Mouse (Mus musculus) brain, embryonic 14.5 days (tissue): ENCODE results near the gene Pex11b. TPM values are rescaled to one million over a fixed set of nuclear protein-coding genes. Genes with fewer than 3 reads are reported as not detected.
"Not testable (repeated sequence)": the region's sequence is repeated elsewhere in the genome, so short reads cannot be mapped to it uniquely, and the experiment has no call there.

Experiments
- DNase-seq: peaks from one replicate; pipeline ENCODE4 v3.0.0-alpha.2; 2011; ENCODE audit warnings: low read depth
- CTCF ChIP-seq: fragments of 200-500 bp; IDR thresholded peaks from 2 replicates; pipeline ENCODE4 v1.5.1; 2012; ENCODE audit warnings: inconsistent platforms, mild to moderate bottlenecking, moderate library complexity, borderline replicate concordance; ENCODE audit not compliant: insufficient read depth, insufficient read length; ENCODE audit errors: extremely low read depth
- POLR2A ChIP-seq: fragments of 200-500 bp; IDR thresholded peaks from 2 replicates; pipeline ENCODE4 v1.6.1; 2012; ENCODE audit warnings: mild to moderate bottlenecking, inconsistent platforms, borderline replicate concordance; ENCODE audit not compliant: poor library complexity, insufficient read depth, insufficient read length, severe bottlenecking; ENCODE audit errors: extremely low read depth
- polyA plus RNA-seq: library from polyadenylated mRNA; depleted of rRNA; stranded (reverse); fragments of >200 nt; gene quantifications from 2 replicates; pipeline ENCODE4 v1.2.3, GENCODE M21; 2012

The Pex11b gene
- polyA plus RNA-seq, 1 experiment, result 46.1 TPM

DNA sequence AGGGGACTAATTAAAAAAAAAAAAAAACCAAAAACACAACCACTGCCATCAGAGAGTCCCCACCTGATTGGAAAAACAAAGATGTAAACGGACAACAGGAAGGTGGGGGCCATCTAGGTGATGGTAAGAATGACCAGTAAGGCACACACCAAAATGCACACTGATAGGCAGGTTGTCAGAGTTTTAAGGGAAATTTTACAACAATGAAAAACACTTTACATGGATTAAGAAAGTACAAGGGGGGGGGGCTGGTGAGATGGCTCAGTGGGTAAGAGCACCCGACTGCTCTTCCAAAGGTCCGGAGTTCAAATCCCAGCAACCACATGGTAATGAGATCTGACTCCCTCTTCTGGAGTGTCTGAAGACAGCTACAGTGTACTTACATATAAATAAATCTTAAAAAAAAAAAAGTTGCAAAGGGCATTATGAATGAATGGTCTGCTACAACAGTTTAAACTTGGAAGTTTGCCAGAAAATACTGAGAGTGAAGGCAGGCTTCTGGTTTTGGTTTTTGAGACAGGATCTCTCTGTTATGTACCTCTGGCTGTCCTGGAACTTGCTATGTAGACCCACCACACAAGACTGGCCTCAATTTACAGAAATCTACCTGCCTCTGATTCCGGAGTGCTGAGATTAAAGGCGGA, 33.4 kb downstream of the Pex11b start:
- no peak for DNase-seq
- TF ChIP-seq CTCF (no peak), POLR2A (no peak)

DNA sequence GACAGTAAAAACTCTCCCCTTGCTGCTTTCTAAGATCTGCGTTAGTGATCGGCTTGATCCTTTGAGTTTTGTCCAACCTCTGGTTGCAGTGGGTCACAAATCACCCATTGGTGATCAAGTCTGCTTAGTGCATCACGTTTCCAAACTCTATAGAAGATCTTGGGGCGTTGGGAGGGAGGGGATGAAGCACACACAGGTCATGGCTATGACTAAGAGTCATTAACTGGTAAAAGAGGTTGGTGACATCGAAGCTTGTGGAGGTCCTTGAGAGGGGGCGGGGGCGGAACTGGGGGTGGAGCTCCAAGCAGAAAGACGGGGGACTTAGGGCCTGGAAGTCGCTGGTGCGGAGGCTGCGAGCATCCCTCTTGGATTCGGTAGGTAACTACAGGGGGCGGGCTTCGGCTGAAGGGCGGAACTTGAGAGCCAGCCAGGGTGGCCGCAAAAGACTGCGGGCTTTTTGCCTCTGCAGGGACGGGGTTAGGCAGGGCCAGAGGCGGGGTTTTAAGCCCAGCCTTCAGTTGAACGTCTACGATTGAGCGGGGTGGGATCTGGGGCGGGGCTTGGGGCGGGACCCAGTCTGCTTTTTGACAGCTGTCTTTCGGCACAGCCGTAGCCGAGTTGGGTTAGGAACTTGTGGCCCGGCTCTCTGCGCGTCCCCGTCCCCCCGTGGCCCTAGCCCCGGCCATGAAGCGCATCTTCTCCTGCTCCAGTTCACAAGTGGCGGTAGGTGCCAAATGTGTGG, 34.7 kb downstream of the Pex11b start, which contains the start of gene Ankrd35:
TSS of gene Ankrd35 (plus strand) at position 405 of the 742 bp plus-strand sequence.
- TF ChIP-seq CTCF, result peak; percentile 25; the same call in 1 of the 2 replicates
- TF ChIP-seq POLR2A, result no peak
- DNase-seq, result peak; percentile 88

DNA sequence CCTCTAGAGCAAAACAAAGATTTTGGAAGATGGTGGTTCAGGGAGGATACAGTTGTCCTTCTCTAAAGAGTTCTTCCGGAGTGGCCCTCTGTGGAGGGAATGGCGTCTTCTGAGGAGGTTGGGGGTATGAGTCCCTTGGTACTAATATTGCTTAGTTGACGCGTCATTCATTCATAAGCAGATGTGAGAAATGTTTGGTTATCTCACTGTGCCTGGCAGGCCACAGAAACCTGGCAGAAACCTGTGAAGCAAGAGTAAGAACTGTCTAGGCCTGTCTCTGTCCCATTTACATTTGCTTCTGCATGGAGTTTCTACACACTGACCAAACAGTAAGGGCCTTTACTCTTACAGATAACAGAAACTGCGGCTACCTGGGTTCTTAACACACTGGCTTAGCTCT, 36.3 kb downstream of the Pex11b start:
- TF ChIP-seq CTCF (no peak), POLR2A (no peak)
- DNase-seq, result no peak

DNA sequence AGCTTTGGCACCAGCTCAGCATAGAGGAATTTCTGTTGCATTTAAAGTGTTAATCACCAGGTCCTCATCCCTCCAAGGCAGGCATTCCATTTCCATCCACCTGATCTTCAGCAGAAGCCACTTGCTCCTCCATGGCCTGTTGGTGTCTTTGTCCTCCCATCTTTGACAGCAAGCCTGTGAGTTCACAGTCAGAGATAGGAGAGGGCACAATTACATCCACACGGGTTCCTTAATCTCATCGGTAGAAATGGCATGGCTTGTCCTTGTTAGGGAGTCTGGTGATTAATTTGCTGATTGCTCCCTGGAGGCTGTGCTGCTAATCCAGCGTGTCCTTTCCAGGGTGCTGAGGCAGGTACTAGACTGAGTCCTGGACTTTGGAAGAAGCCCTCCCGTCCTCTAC, 38.3 kb downstream of the Pex11b start:
- no peak for DNase-seq
- TF ChIP-seq POLR2A, result no peak

DNA sequence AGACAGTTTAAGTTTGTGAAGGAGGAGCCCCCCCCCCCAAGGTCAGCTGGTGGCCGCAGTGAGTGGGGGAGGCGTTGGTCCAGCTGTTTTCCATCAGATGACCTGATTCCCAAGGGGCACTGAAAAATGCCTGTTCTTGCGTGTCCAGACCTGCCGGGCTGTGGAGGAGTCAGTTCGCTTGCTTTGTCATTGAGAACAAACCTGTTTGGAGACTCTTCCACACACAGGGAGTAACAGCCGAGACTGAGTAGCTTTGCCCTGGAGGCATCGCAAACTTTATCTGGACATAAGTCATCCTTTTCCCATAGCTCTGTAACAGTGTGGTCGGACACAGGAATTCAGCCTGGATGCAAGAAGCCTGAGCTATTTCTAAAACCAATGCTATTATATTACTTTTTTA, 39.3 kb downstream of the Pex11b start:
- no peak for DNase-seq
- no peak for TF ChIP-seq POLR2A
- TF ChIP-seq CTCF, result no peak

DNA sequence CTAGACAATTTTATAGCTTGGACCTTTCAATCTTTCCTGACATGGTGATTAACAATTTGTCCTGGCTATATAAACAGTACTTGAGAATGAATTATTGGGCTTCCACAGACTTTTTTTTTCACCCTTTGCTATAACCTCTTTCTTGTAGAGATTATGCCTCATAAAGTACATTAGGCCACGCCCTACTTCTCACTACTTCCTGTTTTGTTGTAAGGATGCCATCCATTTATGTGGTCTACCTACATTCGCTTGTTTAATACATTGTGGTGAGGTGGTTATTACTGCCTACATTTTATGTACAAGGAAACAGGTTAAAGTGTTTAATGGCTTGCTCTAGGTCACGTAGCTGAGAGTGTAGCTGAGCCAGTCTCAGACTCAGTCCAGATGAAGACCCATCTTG, 40.0 kb downstream of the Pex11b start:
- TF ChIP-seq CTCF, result no peak
- no peak for TF ChIP-seq POLR2A

DNA sequence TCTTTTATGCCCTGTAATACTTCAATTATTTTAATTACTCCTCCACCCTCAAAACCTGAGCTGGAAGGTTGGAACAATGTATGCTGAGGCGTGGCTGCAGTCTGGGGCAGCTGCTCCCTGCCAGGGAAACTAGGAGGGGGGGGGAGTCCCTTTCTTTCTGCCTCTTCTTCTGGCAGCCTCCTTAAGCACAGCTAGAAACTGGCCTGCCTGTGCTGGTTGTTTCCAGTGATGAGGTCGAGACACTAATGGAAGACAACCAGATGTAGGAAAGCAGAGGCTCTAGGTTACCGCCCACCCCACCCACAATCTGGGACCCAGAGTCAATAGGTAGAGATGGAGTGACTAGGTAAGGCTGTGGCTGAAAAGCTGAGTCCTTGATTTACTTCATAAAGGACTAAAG, 40.5 kb downstream of the Pex11b start:
- DNase-seq, result peak; percentile 25

More for the DNA sequence above, 40.0 kb downstream of the Pex11b start:
- DNase-seq, result no peak

GRCm38 (mm10) chr3:96678456-96678855, 43.3 kb downstream of the Pex11b start:
- DNase-seq, result no peak
- TF ChIP-seq CTCF, result no peak
- no peak for TF ChIP-seq POLR2A

More for the DNA sequence above, 40.5 kb downstream of the Pex11b start:
- no peak for TF ChIP-seq POLR2A
- TF ChIP-seq CTCF, result no peak

DNA sequence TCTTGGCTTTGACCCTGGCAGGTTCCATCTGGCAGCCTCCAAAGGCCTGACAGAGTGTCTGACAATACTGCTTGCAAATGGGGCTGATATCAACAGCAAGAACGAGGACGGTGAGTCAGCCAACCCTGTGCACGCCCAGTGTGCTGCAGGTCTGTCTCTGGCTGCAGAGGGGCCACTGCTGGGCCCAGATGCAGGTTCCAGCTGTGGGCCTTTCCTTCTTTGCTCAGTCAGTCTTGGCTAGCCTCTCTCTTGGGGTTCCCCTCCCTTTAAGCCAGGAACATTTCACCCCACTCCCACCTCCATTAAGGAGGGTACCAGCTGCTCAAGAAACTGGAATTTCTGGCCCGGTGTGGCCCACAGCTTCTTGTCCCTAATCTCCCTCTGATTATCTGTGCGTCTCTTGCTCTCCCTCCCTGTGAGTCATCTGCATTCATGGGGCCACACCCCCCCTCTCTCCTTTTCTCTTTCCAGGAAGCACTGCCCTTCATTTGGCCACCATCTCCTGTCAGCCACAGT, 44.0 kb downstream of the Pex11b start:
- no peak for DNase-seq
- TF ChIP-seq POLR2A (no peak), CTCF (no peak)

DNA sequence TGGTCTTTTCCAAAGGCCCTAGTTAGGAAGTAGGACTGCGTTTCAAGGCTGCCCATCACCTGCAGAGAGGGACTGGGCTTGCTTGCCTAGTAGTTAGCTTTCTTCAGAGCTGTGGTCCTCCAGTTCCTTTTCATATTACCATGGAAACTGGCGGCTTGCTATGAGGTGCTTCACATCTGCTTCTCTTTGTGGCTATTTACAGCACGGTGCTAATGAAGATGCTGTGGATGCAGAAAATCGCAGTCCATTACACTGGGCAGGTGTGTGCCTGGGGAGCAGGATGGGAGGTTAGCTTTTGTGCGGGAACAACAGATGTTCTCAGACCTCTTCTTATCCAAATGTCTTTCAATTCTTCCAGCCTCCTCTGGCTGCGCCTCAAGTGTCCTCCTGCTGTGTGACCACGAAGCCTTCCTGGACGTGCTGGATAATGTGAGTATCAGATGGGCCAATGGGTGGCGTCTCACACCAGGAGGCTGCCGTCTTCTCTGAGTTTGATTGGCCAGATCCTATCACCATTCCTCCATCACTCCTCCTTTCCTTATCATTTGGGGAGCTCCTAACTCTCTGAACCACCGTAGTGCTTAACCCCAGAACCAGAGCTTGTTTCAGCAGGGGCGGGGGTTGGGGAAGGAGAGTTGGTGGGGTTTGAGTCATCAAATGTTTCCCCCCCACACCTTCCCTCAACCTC, 45.2 kb downstream of the Pex11b start:
- DNase-seq, result peak; percentile 60
- TF ChIP-seq POLR2A, result no peak
- no peak for TF ChIP-seq CTCF

- DNase-seq, result no peak
- no peak for TF ChIP-seq POLR2A
- TF ChIP-seq CTCF, result no peak
Measured at GRCm38 (mm10) chr3:96683496-96683895, 48.3 kb downstream of the Pex11b start.

- TF ChIP-seq CTCF (no peak), POLR2A (no peak)
- no peak for DNase-seq
Measured at GRCm38 (mm10) chr3:96684151-96684821, 49.1 kb downstream of the Pex11b start.

DNA sequence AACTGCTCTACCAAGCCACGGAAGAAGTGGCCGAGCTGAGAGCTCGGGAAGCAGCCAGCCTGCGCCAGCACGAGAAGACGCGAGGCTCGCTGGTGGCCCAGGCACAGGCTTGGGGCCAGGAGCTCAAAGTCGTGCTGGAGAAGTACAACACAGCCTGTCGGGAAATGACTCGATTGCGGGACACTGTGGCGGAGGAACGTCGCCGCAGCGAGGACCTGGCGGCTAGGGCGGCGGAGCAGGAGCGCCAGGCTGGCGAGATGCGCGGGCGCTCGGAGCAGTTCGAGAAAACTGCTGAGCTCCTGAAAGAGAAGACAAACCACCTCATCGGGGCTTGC, 49.6 kb downstream of the Pex11b start:
- TF ChIP-seq POLR2A (no peak), CTCF (no peak)
- peak; percentile 20 for DNase-seq

DNA sequence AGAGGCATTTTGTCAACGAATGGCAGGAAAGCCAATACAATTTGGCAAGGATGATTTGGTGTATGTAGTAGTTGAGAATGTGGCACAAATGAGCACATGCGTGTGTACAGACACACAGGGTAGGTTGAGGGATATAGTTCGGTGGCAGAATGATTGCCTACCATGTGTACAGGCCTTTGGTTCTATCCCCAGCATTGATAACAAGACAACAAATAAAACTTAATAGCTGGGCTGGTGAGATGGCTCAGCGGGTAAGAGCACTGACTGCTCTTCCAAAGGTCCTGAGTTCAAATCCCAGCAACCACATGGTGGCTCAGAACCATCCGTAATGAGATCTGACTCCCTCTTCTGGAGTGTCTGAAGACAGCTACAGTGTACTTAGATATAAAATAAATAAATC, 50.9 kb downstream of the Pex11b start:
- not testable (repeated sequence) for DNase-seq
